Mouse (Mus musculus) olfactory bulb, adult 2 months (tissue): Measurements from ENCODE around the gene Ptprn2. TPM values are rescaled to one million over a fixed set of nuclear protein-coding genes. Genes with fewer than 3 reads are reported as not detected.

ENCODE experiments used
- H3K27ac ChIP-seq: fragments of 200-500 bp; 2 replicates; pipeline ENCODE4 v1.5.1; 2012; ENCODE audit warnings: low read depth, low read length; ENCODE audit not compliant: insufficient read depth
- H3K4me1 ChIP-seq: fragments of 200-500 bp; 2 replicates; pipeline ENCODE4 v1.6.1; 2012; ENCODE audit warnings: low read length; ENCODE audit not compliant: control insufficient read depth, insufficient read depth
- H3K4me3 ChIP-seq: fragments of 200-500 bp; 2 replicates; pipeline ENCODE4 v1.5.1; 2012; ENCODE audit warnings: mild to moderate bottlenecking, low read depth, low read length, moderate library complexity; ENCODE audit not compliant: insufficient read depth
- CTCF ChIP-seq: fragments of 200-500 bp; IDR thresholded peaks from 2 replicates; pipeline ENCODE4 v1.5.1; 2012; ENCODE audit warnings: low read depth, mild to moderate bottlenecking, low read length, moderate library complexity; ENCODE audit not compliant: insufficient read depth
- POLR2A ChIP-seq: fragments of 200-500 bp; IDR thresholded peaks from 2 replicates; pipeline ENCODE4 v1.6.1; 2012; ENCODE audit warnings: mild to moderate bottlenecking, low read depth, low read length, moderate library complexity; ENCODE audit not compliant: insufficient read depth
- WGBS: fragments of 180-500 bp; shearing (Covaris S2); methylation state at CpG from one replicate; pipeline ENCODE4 v1.1.7; 2018; 5-methylcytosine and 5-hydroxymethylcytosine counted together
- polyA plus RNA-seq: library from polyadenylated mRNA; stranded (reverse); fragments of >200 nt; gene quantifications from 2 replicates; pipeline ENCODE4 v1.2.4, GENCODE M21; 2012; ENCODE audit warnings: low replicate concordance; ENCODE audit not compliant: missing spikeins, insufficient read depth, insufficient read length

Gene Ptprn2
- polyA plus RNA-seq, 1 experiment: not detected

DNA sequence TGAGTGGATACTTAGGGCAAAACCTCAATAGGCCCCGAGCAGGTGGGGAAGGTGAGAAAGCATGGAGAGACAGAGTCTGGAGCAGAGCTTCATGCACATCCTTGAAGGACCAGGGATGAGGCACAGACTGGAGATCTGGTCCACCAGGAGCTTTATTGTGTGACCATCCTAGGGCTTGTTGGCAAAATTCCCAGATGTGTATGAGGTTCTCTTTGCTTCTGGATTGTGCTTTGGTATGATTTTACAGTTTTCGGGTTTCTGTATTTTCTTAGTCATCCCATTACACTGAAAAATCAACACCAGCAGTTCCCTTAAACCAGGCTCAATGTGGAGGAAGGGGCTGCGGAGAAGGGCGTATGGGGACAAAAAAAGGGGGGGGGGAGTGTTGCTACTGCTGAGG is 621.2 kb downstream of the Ptprn2 start:
- peaks cover 7% of the 10 kb centered on the region for H3K4me1 ChIP-seq
- TF ChIP-seq CTCF (no peak), POLR2A (no peak)
- WGBS: 21% methylated on average over 4 of the region's 4 CpGs
- no peak overlapping the region for H3K27ac ChIP-seq
- H3K4me3 ChIP-seq: no peak overlapping the region

DNA sequence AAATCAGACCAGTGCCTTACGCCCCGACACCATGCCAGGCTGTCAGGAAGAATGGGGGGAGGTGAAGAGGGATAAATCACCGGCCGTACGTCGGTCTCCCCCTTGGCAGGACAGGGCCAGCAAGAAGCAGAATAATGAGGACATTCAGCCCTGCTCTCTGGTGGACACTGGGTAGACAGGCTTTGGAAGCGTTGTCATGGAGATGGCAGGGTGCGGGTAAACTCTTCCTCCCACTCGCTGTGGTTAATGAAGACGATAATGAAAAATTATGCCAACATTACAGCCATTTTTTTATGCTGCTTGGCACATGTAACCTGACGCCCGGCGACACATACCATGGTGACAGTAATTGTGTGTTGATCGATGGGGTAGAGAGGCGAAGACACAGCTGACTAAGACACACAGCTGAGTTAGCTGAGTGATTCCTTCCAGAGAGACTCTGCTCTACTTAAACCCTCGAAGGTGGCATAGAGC is 621.7 kb downstream of the Ptprn2 start:
- H3K4me1 ChIP-seq: peaks cover 7% of the 10 kb centered on the region
- 14% methylated on average over 16 of the region's 16 CpGs for WGBS
- no peak overlapping the region for H3K27ac ChIP-seq
- TF ChIP-seq CTCF: no peak
- no peak for TF ChIP-seq POLR2A
- no peak overlapping the region for H3K4me3 ChIP-seq

- WGBS: 68% methylated on average over 10 of the region's 10 CpGs
These were observed 629.8 kb downstream of the Ptprn2 start for GRCm38 (mm10) chr12:117115254-117115865.

DNA sequence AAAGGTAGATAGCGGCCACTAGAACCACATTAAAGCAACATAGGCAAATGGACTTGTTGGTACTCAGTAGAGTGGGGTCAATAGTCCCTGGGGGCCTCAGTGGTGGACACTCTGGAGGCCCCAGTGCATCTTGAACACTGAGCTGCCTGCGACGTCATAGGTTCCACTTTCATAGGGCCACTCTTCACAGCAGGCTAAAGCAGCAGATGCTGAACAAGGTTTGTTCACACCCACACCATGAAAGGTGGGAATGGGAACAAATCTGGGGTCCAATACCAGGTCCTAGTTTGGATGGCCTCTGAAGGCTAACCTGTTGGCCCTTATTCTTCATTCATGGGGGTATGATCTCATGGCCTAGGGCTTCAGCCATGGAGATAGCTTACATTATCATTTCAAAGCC is 641.6 kb downstream of the Ptprn2 start:
- TF ChIP-seq CTCF (no peak), POLR2A (no peak)
- H3K27ac ChIP-seq: peak overlapping the region; percentile 52
- 72% methylated on average over 3 of the region's 3 CpGs for WGBS

More at GRCm38 (mm10) chr12:117115254-117115865, 629.8 kb downstream of the Ptprn2 start:
- no peak overlapping the region for H3K27ac ChIP-seq
- peaks cover 5% of the 10 kb centered on the region; the same call in 1 of the 2 replicates for H3K4me1 ChIP-seq
- no peak overlapping the region for H3K4me3 ChIP-seq
- TF ChIP-seq POLR2A (no peak), CTCF (no peak)

GRCm38 (mm10) chr12:117127485-117127884 is 642.0 kb downstream of the Ptprn2 start:
- WGBS: 31% methylated on average over 6 of the region's 6 CpGs
- TF ChIP-seq CTCF: no peak
- TF ChIP-seq POLR2A: no peak
- Histone ChIP-seq H3K4me1 (peaks cover 16% of the 10 kb centered on the region), H3K27ac (peak overlapping the region; percentile 95), H3K4me3 (no peak overlapping the region)

More for the DNA sequence above, 641.6 kb downstream of the Ptprn2 start:
- H3K4me3 ChIP-seq: no peak overlapping the region
- H3K4me1 ChIP-seq: peaks cover 16% of the 10 kb centered on the region

- Histone ChIP-seq H3K4me3 (no peak overlapping the region), H3K27ac (no peak overlapping the region), H3K4me1 (peaks cover 32% of the 10 kb centered on the region)
- TF ChIP-seq POLR2A (no peak), CTCF (peak; percentile 30; the same call in 1 of the 2 replicates)
- WGBS: 37% methylated on average over 2 of the region's 2 CpGs
These were observed 646.6 kb downstream of the Ptprn2 start for GRCm38 (mm10) chr12:117132095-117132494.

- 42% methylated on average over 5 of the region's 5 CpGs for WGBS
- no peak for TF ChIP-seq CTCF
- TF ChIP-seq POLR2A: no peak
- peak overlapping the region; percentile 44 for H3K27ac ChIP-seq
These were observed 649.7 kb downstream of the Ptprn2 start for GRCm38 (mm10) chr12:117135205-117135604.

DNA sequence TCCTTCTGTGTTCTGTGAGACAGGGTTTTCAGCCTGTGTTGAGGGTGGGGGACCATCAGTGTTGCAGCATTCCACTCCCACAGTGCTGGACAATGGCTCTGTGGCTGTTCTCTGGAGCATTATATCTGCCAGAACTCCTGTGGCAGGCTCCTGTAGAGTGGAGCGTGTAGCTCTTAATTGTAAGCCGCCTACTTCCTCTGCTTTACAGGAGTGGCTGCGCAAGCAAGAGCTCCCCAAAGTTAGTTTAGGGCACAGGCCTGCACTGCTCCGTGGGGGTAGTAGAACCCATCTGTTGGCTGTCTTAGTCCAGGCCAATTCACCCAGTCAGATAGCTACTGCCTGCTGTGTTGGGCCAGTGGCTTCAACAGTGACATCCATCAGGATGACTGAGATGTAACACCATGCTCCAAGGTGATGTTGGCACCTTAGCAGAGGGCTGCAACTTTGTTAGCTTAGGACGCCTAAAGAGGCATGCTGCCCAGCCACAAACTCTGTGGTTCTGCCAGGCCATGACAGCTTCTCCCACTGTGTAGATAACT is 651.0 kb downstream of the Ptprn2 start:
- WGBS: 53% methylated on average over 5 of the region's 5 CpGs
- Histone ChIP-seq H3K27ac (peak overlapping the region; percentile 48; the same call in 1 of the 2 replicates), H3K4me3 (no peak overlapping the region), H3K4me1 (peaks cover 24% of the 10 kb centered on the region)
- no peak for TF ChIP-seq CTCF

More at GRCm38 (mm10) chr12:117135205-117135604, 649.7 kb downstream of the Ptprn2 start:
- Histone ChIP-seq H3K4me3 (no peak overlapping the region), H3K4me1 (peaks cover 24% of the 10 kb centered on the region)

DNA sequence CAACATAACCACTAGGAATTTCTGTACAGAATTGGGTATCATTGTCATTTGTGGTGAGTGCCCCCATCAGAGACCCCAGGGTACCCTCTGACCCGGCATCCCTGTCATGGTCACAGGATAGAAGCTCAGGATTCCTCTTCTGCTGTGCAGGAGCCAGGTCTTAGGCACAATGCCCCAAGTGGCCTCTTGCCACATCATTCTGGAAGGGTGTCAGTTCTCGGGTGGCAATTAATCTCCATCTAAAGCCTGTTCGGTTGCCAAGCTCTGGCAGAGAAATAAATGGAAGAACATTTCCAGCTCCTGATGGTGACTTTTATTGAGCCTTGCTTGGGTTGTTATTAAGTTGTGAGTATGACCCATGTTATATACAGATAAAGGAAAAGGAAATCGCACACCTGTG is 655.4 kb downstream of the Ptprn2 start:
- no peak overlapping the region for H3K27ac ChIP-seq
- no peak for TF ChIP-seq CTCF
- TF ChIP-seq POLR2A: no peak
- 75% methylated on average over 4 of the region's 4 CpGs for WGBS

DNA sequence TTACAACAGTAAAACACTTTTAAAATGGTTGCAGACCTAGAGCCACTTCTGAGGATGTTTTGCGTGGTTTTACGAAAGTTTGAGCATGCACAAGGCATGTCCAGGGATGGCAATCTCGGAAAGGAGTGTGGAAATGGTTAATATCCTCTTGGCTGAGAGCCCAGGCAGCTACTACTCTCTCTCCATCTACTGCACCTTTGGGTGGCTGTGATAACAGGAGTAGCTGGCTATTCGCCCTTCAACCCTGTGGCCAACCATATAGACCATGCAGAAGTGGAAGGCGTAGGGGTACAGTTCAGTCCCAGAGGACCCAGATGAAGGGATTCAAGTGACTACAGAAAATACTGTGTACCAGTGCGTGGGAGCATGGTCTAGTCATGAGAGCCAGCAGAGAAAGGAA is 655.9 kb downstream of the Ptprn2 start:
- Histone ChIP-seq H3K27ac (no peak overlapping the region), H3K4me1 (peaks cover 9% of the 10 kb centered on the region), H3K4me3 (no peak overlapping the region)
- 92% methylated on average over 6 of the region's 6 CpGs for WGBS
- TF ChIP-seq POLR2A: no peak
- no peak for TF ChIP-seq CTCF

More for the DNA sequence above, 655.4 kb downstream of the Ptprn2 start:
- no peak overlapping the region for H3K4me3 ChIP-seq
- peaks cover 14% of the 10 kb centered on the region for H3K4me1 ChIP-seq
